Mouse (Mus musculus): Measurements from ENCODE around the gene Plcg1. TPM values are rescaled to one million over a fixed set of nuclear protein-coding genes. Genes with fewer than 3 reads are reported as not detected.

Gene Plcg1
- polyA plus RNA-seq, 1 experiment = 127 TPM

DNA sequence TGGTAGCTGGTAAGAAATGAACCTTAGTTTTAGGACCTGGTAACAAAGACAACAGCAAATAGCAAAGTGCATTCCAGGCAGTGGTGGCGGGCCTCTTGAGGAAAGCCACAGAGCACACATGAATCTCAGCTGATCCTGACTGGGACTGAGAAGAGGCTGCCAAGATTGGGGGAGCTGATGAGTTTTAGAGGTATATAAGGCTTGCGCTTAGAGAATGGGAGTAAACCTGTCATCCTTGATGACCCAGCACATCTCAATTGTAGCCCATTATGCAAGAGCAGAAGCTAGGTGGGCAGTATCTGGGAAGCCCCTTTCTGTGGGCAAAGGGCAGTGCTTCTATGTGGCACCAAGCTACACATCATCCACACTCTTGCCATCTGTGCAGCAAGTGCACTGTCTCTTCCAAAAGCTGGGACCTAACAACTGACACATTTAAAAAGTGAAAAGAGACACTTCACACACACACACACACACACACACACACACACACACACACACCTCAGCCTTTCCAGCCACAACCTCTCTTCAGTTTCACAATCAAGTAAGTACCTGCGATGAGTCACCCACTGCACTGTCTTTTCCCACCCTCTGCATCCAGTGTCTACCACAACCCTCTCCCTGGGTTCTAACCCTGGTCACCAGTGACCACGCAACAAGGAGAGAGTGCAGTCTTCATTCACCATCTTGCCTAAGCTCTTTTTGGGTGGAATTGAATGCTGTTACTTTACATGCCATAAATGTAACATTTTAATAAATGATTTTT is 7.3 kb upstream of the Plcg1 start:
- TF ChIP-seq CTCF (IDR thresholded peaks at IDR 0.05; ENCODE audit: insufficient read depth, low read length) (no peak), POLR2A (IDR thresholded peaks at IDR 0.05; ENCODE audit: borderline replicate concordance, extremely low read depth, low read depth, low read length) (no peak)
- H3K4me3 ChIP-seq (replicated peaks; ENCODE audit: extremely low read depth, low read depth, low read length) = no peak overlapping the region
- WGBS = 77% methylated on average over 4 of the region's 4 CpGs
- no peak for DNase-seq
- H3K4me1 ChIP-seq (ENCODE audit: control insufficient read depth, insufficient read depth, low read length) = peaks cover 2% of the 10 kb centered on the region

DNA sequence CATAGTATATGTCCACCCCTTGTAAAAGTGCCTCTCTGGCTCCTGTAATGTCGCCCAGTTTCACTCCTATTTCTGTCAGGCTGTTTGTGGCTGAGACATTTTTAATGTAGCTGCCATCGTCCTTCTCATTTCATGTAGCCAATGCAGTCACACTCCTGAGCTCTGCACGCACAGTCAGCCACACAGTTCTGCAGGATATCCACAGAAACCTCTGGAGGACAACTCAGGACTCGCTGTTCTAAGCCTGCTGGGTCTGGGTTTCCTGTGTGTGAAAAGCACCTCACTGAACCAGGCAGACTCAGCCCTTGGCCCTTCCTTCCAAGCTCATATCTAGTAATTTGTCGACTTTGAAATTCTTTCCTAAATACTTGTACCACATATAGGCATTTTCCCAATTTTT is 6.6 kb upstream of the Plcg1 start:
- WGBS = 72% methylated on average over 5 of the region's 5 CpGs
- TF ChIP-seq CTCF (IDR thresholded peaks at IDR 0.05; ENCODE audit: insufficient read depth, low read length) = no peak
- no peak for TF ChIP-seq POLR2A (IDR thresholded peaks at IDR 0.05; ENCODE audit: borderline replicate concordance, extremely low read depth, low read depth, low read length)

GRCm38 (mm10) chr2:160725877-160726864 is 4.9 kb upstream of the Plcg1 start:
- DNase-seq = no peak
- Histone ChIP-seq H3K4me3 (replicated peaks; ENCODE audit: extremely low read depth, low read depth, low read length) (no peak overlapping the region), H3K4me1 (ENCODE audit: control insufficient read depth, insufficient read depth, low read length) (peaks cover 10% of the 10 kb centered on the region)
- TF ChIP-seq POLR2A (IDR thresholded peaks at IDR 0.05; ENCODE audit: borderline replicate concordance, extremely low read depth, low read depth, low read length) (no peak), CTCF (IDR thresholded peaks at IDR 0.05; ENCODE audit: insufficient read depth, low read length) (no peak)
- 63% methylated on average over 6 of the region's 6 CpGs for WGBS

More for the DNA sequence above, 6.6 kb upstream of the Plcg1 start:
- DNase-seq = no peak
- Histone ChIP-seq H3K4me3 (replicated peaks; ENCODE audit: extremely low read depth, low read depth, low read length) (no peak overlapping the region), H3K4me1 (ENCODE audit: control insufficient read depth, insufficient read depth, low read length) (peaks cover 4% of the 10 kb centered on the region)

DNA sequence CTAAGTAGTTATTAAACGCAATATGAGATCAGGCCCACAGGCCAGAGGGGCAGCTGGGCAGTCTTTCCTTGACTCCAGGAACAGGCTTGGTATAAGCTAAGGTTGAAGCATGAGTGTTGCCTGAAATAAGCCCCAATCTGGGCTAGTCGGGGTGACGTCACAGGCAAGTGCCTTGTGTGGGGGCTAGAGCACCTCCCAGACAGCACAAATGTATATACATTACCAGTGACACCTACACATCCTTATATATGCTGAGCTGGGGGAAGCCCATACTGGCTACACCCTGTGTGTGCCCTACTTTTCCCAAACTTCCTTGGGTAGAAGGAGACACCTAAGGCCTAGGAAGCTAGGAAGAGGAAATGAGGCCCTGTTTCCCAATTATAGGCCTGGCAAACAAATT is 2.1 kb upstream of the Plcg1 start:
- DNase-seq = peak; percentile 16

GRCm38 (mm10) chr2:160729436-160729835 is 1.7 kb upstream of the Plcg1 start:
- WGBS = 55% methylated on average over 2 of the region's 2 CpGs
- no peak for TF ChIP-seq POLR2A (IDR thresholded peaks at IDR 0.05; ENCODE audit: borderline replicate concordance, extremely low read depth, low read depth, low read length)
- TF ChIP-seq CTCF (IDR thresholded peaks at IDR 0.05; ENCODE audit: insufficient read depth, low read length) = no peak
- DNase-seq = no peak
- Histone ChIP-seq H3K4me1 (ENCODE audit: control insufficient read depth, insufficient read depth, low read length) (peaks cover 12% of the 10 kb centered on the region), H3K4me3 (replicated peaks; ENCODE audit: extremely low read depth, low read depth, low read length) (no peak overlapping the region)

More for the DNA sequence above, 2.1 kb upstream of the Plcg1 start:
- TF ChIP-seq CTCF (IDR thresholded peaks at IDR 0.05; ENCODE audit: insufficient read depth, low read length) (no peak), POLR2A (IDR thresholded peaks at IDR 0.05; ENCODE audit: borderline replicate concordance, extremely low read depth, low read depth, low read length) (no peak)
- Histone ChIP-seq H3K4me1 (ENCODE audit: control insufficient read depth, insufficient read depth, low read length) (peaks cover 10% of the 10 kb centered on the region), H3K4me3 (replicated peaks; ENCODE audit: extremely low read depth, low read depth, low read length) (no peak overlapping the region)
- WGBS = 87% methylated on average over 3 of the region's 3 CpGs

DNA sequence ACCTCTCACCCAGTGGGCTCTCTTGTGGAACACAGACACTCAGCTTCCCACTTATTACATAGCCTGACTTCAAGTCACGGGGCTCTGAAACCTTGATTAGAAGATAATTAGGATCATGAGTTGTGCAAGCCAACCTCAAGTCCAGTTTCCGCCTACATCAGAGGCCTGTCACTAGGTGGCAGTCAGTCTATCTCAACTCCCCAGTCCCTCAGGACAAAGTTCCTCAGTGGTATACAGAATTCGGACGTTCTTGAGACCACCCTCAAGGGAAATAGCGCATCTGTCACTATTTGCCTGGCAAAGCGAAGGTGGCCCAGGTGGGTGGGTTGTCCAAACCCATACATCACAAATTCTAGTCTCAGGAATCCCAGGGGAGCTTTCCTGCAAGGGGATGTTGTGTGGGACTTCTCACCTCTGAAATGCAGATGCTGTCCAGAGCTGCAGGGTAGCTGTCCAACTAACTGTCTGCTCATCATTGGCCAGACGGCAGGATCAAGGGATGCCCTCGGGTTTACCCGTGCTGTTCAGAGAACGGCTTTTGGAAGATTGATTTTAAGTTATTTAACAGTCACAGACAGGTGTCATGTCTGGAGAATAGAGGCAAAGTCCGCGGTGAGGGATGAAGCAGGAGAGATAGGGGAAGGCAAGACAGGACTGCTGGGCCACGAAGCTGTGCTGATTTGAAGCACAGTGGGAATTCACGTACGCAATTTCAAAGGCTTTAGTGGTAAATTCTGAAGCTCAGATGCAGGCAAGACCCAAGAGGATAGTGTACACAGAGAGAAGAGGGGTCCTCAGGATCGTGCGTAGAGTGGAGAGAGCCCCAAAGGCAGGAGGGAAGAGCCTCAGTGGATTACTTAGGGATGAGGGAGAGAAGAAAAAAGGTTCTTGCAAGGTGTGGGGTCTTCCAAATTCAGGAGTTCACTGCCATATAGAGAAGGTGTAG is 976 bp upstream of the Plcg1 start:
- peak overlapping the region; percentile 72 for H3K4me3 ChIP-seq (replicated peaks; ENCODE audit: extremely low read depth, low read depth, low read length)
- peaks cover 18% of the 10 kb centered on the region for H3K4me1 ChIP-seq (ENCODE audit: control insufficient read depth, insufficient read depth, low read length)
- 26% methylated on average over 17 of the region's 17 CpGs for WGBS
- TF ChIP-seq CTCF (IDR thresholded peaks at IDR 0.05; ENCODE audit: insufficient read depth, low read length) (peak; percentile 77), POLR2A (IDR thresholded peaks at IDR 0.05; ENCODE audit: borderline replicate concordance, extremely low read depth, low read depth, low read length) (no peak)
- DNase-seq = no peak

GRCm38 (mm10) chr2:160730797-160731116 is 343 bp upstream of the Plcg1 start:
- peaks cover 23% of the 10 kb centered on the region for H3K4me1 ChIP-seq (ENCODE audit: control insufficient read depth, insufficient read depth, low read length)
- no peak for DNase-seq
- TF ChIP-seq CTCF (IDR thresholded peaks at IDR 0.05; ENCODE audit: insufficient read depth, low read length) = no peak
- no peak for TF ChIP-seq POLR2A (IDR thresholded peaks at IDR 0.05; ENCODE audit: borderline replicate concordance, extremely low read depth, low read depth, low read length)
- H3K4me3 ChIP-seq (replicated peaks; ENCODE audit: extremely low read depth, low read depth, low read length) = peak overlapping the region; percentile 72
- 10% methylated on average over 19 of the region's 19 CpGs for WGBS

- under 1% methylated on average over 32 of the region's 32 CpGs for WGBS
- peak; percentile 73 for DNase-seq
- no peak for TF ChIP-seq POLR2A (IDR thresholded peaks at IDR 0.05; ENCODE audit: borderline replicate concordance, extremely low read depth, low read depth, low read length)
- no peak for TF ChIP-seq CTCF (IDR thresholded peaks at IDR 0.05; ENCODE audit: insufficient read depth, low read length)
- peak overlapping the region; percentile 72 for H3K4me3 ChIP-seq (replicated peaks; ENCODE audit: extremely low read depth, low read depth, low read length)
- peaks cover 26% of the 10 kb centered on the region for H3K4me1 ChIP-seq (ENCODE audit: control insufficient read depth, insufficient read depth, low read length)
Observed at GRCm38 (mm10) chr2:160731839-160732261, 750 bp downstream of the Plcg1 start.

All from lung, adult 2 months (tissue).